Mouse (Mus musculus) G1E (cell line): ENCODE data around the gene E130309D02Rik.

ENCODE experiments used
- CTCF ChIP-seq: IDR thresholded peaks from 2 replicates; pipeline ENCODE4 v1.5.1; 2012; ENCODE audit warnings: low read depth, low read length, inconsistent platforms, mixed read lengths
- GATA1 ChIP-seq: IDR thresholded peaks from 2 replicates; pipeline ENCODE4 v1.6.1; 2012; ENCODE audit warnings: borderline replicate concordance, low read length, inconsistent platforms, mixed read lengths
- GATA2 ChIP-seq: IDR thresholded peaks from 2 replicates; pipeline ENCODE4 v1.6.1; 2012; ENCODE audit warnings: low read depth, low read length, inconsistent platforms, borderline replicate concordance
- POLR2AphosphoS5 ChIP-seq: IDR thresholded peaks from 2 replicates; pipeline ENCODE4 v1.6.1; 2012; ENCODE audit warnings: low read depth, low read length, inconsistent platforms; ENCODE audit not compliant: insufficient replicate concordance
- TAL1 ChIP-seq: conservative IDR thresholded peaks from 2 replicates; pipeline ENCODE4 v1.6.1; 2012; ENCODE audit warnings: low read depth, low read length, inconsistent platforms, mixed read lengths

DNA sequence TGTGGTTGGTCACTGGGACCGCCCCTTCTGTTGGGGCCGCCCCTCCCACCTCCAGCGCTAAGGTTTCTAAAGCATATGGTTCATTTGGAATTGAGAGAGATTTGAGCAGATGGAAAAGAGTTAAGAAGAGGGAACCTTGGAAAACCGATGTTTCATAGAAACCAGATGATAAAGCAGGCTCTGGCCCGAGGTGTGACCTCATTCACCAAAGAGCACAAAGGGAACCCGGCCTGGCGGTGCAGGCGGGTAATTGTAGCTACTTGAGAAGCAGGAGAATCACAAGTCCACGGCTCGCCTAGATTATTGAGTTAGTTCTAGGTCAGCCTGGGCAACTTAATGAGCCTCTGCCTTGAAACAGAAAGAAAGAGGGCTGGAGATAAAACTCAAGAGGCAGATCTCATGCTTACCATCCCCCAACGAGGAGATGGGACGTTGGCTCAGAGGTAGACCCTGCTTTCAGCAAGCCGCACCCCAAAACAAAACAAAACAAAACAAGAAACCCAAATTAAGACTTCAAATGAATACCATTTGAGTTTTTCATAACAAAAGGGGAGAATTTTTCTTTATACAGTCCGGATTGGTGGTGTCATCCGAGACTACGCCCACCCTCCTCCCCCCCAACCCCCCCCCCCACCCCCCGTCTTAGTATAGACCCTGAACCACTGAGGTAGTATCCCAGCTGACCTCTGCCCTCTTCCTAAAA lies 41.7 kb upstream of the E130309D02Rik start, which contains the start of gene Grid2ip:
- no peak for TF ChIP-seq GATA1
- no peak for TF ChIP-seq CTCF
- no peak for TF ChIP-seq TAL1
- TF ChIP-seq POLR2AphosphoS5 = no peak
- no peak for TF ChIP-seq GATA2
